Mouse (Mus musculus) erythroblast, embryonic 14.5 days (primary cell): ENCODE results near the gene Sept1.

ENCODE experiments used
- GATA1 ChIP-seq: IDR thresholded peaks from 2 replicates; pipeline ENCODE4 v1.6.1; 2012; ENCODE audit warnings: low read length, inconsistent platforms, mixed read lengths
- TAL1 ChIP-seq: IDR thresholded peaks from 3 replicates; pipeline ENCODE4 v1.6.1; 2012; ENCODE audit warnings: low read length, inconsistent platforms, mixed read lengths

- TF ChIP-seq TAL1 = no peak
- no peak for TF ChIP-seq GATA1
These were observed 16.6 kb downstream of the Sept1 start for GRCm38 (mm10) chr7:127216307-127216706.
